Mouse (Mus musculus) neural tube, embryonic 13.5 days (tissue): Measurements from ENCODE around the gene Eif5a2. TPM values are rescaled to one million over a fixed set of nuclear protein-coding genes. Genes with fewer than 3 reads are reported as not detected.

Source experiments
- ATAC-seq: fragments of 200-750 bp; cut with Nextera tagmentation; 2 replicates; pipeline ENCODE4 v1.8.0; 2017; ENCODE audit warnings: low read depth, mild to moderate bottlenecking, moderate TSS enrichment, moderate library complexity
- H3K27ac ChIP-seq: fragments of 300-500 bp; sonication (generic); replicated peaks from 2 replicates; pipeline ENCODE4 v1.5.1; 2015; ENCODE audit warnings: moderate library complexity, mild to moderate bottlenecking, inconsistent platforms
- H3K27me3 ChIP-seq: fragments of 300-500 bp; sonication (generic); 2 replicates; pipeline ENCODE4 v1.6.1; 2015; ENCODE audit warnings: mild to moderate bottlenecking, inconsistent platforms
- H3K36me3 ChIP-seq: fragments of 300-500 bp; sonication (generic); 2 replicates; pipeline ENCODE4 v1.6.1; 2015; ENCODE audit warnings: mild to moderate bottlenecking, inconsistent platforms
- H3K4me1 ChIP-seq: fragments of 300-500 bp; sonication (generic); replicated peaks from 2 replicates; pipeline ENCODE4 v1.6.1; 2015; ENCODE audit warnings: inconsistent platforms
- H3K4me2 ChIP-seq: fragments of 300-500 bp; sonication (generic); 2 replicates; pipeline ENCODE4 v1.6.1; 2015; ENCODE audit warnings: inconsistent platforms, mild to moderate bottlenecking, moderate library complexity
- H3K4me3 ChIP-seq: fragments of 300-500 bp; sonication (generic); 2 replicates; pipeline ENCODE4 v1.5.1; 2015; ENCODE audit warnings: mild to moderate bottlenecking, inconsistent platforms
- H3K9ac ChIP-seq: fragments of 300-500 bp; sonication (generic); 2 replicates; pipeline ENCODE4 v1.6.1; 2015; ENCODE audit warnings: moderate library complexity, mild to moderate bottlenecking, inconsistent platforms
- H3K9me3 ChIP-seq: fragments of 300-500 bp; sonication (generic); 2 replicates; pipeline ENCODE4 v1.6.1; 2016; ENCODE audit warnings: inconsistent platforms
- WGBS: fragments of 180-500 bp; shearing (Covaris S2); methylation state at CpG from one replicate; pipeline ENCODE4 v1.1.7; 2015; 5-methylcytosine and 5-hydroxymethylcytosine counted together
- polyA plus RNA-seq: library from polyadenylated mRNA; unstranded; fragments of >200 nt; fragmentation: Nextera tagmentation; extraction: Ambion mirVana; gene quantifications from 2 replicates; pipeline ENCODE4 v1.2.1, GENCODE M21; 2015

Eif5a2 gene
- polyA plus RNA-seq, 1 experiment from 2014 or later = 11.8 TPM

- Histone ChIP-seq H3K4me1 (no peaks in the 10 kb centered on the region), H3K36me3 (no peaks in the 10 kb centered on the region), H3K4me2 (no peak overlapping the region), H3K4me3 (no peak overlapping the region), H3K27ac (no peak overlapping the region), H3K9me3 (no peaks in the 10 kb centered on the region; the same call in 1 of the 2 replicates), H3K9ac (no peak overlapping the region), H3K27me3 (no peaks in the 10 kb centered on the region)
- ATAC-seq = no peak
- WGBS = 92% methylated on average over 7 of the region's 7 CpGs
Observed at GRCm38 (mm10) chr3:28775361-28775760, 5.7 kb upstream of the Eif5a2 start.

DNA sequence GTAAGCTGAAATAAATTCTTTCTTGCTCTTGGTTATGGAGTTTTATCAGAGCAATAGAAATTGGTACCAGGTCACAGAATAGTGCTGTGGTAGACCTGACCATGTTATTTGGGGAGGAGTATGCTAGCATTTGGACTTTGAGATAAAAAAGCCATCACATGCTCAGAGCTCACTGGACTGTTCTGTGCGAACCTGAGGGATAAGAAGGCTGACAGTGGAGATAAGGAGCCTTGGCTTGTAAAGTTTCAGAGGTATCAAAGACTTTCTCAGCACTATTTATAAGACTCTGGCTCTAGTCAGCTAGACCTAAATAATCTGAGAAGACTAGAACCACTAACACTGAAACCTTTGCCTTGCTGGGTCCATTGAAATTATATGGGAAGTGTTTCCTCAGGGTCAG, 5.1 kb upstream of the Eif5a2 start:
- H3K9ac ChIP-seq = no peak overlapping the region
- no peaks in the 10 kb centered on the region for H3K36me3 ChIP-seq
- ATAC-seq = no peak
- H3K9me3 ChIP-seq = no peaks in the 10 kb centered on the region; the same call in 1 of the 2 replicates
- H3K27me3 ChIP-seq = no peaks in the 10 kb centered on the region
- no peak overlapping the region for H3K4me3 ChIP-seq
- WGBS = 94% methylated on average over 1 of the region's 1 CpGs
- H3K27ac ChIP-seq = no peak overlapping the region
- H3K4me2 ChIP-seq = no peak overlapping the region
- peaks cover 5% of the 10 kb centered on the region for H3K4me1 ChIP-seq

DNA sequence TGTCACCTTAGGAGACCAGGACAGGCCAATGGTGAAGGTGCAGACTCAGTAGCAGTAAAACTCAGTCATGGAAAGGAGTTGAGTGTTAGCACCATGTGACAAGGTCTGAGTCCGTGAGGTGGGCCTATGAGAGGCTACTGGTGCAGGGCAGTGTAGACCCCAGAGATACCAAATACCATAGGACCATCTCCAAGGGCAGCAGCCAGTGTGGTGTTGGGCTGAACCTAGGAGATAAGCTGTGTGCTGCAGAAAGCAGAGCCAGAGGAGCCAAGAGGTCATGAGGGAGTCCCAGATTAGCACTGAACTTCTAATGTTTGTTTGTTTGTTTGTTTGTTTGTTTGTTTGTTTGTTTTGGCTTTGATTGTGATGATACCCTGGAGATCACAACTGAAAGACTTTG, 4.6 kb upstream of the Eif5a2 start:
- H3K9ac ChIP-seq = no peak overlapping the region
- no peak overlapping the region for H3K27ac ChIP-seq
- no peaks in the 10 kb centered on the region for H3K27me3 ChIP-seq
- WGBS = 81% methylated on average over 1 of the region's 1 CpGs
- ATAC-seq = no peak
- peaks cover 5% of the 10 kb centered on the region for H3K4me1 ChIP-seq
- no peak overlapping the region for H3K4me3 ChIP-seq
- no peaks in the 10 kb centered on the region for H3K9me3 ChIP-seq
- no peaks in the 10 kb centered on the region for H3K36me3 ChIP-seq
- no peak overlapping the region for H3K4me2 ChIP-seq

- peak; percentile 28 for ATAC-seq
- Histone ChIP-seq H3K9ac (no peak overlapping the region), H3K4me3 (peak overlapping the region; percentile 76), H3K27me3 (no peaks in the 10 kb centered on the region; the same call in 1 of the 2 replicates), H3K4me2 (peak overlapping the region; percentile 98), H3K36me3 (no peaks in the 10 kb centered on the region), H3K27ac (no peak overlapping the region), H3K9me3 (no peaks in the 10 kb centered on the region), H3K4me1 (peaks cover 15% of the 10 kb centered on the region)
- WGBS = 76% methylated on average over 9 of the region's 9 CpGs
Observed at GRCm38 (mm10) chr3:28780511-28780910, 565 bp upstream of the Eif5a2 start.

DNA sequence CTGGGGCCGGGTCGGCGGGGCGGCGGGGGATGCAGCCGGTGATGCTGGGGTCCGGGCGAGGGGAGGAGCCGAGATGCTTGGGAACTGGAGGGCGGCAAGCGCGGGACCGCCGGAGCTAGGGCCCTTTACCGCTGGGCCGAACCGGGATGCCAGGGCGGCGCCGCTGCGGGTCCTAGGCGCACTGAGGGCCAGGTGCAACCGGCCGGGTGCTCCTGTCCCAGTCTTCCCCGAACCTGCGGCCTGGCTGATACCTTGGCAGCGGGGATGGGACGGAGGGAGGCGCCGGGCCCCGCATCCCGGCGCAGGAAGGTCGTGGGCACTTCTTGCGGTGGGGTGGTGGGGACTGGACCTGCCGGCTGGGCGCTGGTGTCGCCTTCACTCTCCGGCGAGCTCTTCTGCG, 346 bp downstream of the Eif5a2 start:
- no peaks in the 10 kb centered on the region for H3K9me3 ChIP-seq
- H3K4me2 ChIP-seq = peak overlapping the region; percentile 98
- no peak; the same call in 1 of the 2 replicates for ATAC-seq
- WGBS = under 1% methylated on average over 41 of the region's 41 CpGs
- no peak overlapping the region for H3K27ac ChIP-seq
- H3K4me1 ChIP-seq = peaks cover 15% of the 10 kb centered on the region
- H3K9ac ChIP-seq = peak overlapping the region; percentile 82
- peak overlapping the region; percentile 76 for H3K4me3 ChIP-seq
- no peaks in the 10 kb centered on the region; the same call in 1 of the 2 replicates for H3K27me3 ChIP-seq
- H3K36me3 ChIP-seq = no peaks in the 10 kb centered on the region

- Histone ChIP-seq H3K4me3 (peak overlapping the region; percentile 76), H3K4me2 (peak overlapping the region; percentile 98), H3K27ac (no peak overlapping the region), H3K4me1 (peaks cover 15% of the 10 kb centered on the region), H3K9ac (peak overlapping the region; percentile 82), H3K27me3 (no peaks in the 10 kb centered on the region; the same call in 1 of the 2 replicates), H3K9me3 (no peaks in the 10 kb centered on the region), H3K36me3 (no peaks in the 10 kb centered on the region)
- ATAC-seq = no peak
- whole genome bisulfite sequencing = 19% methylated on average over 14 of the region's 14 CpGs
Observed at GRCm38 (mm10) chr3:28781848-28782247, 772 bp downstream of the Eif5a2 start.

- H3K9me3 ChIP-seq = no peaks in the 10 kb centered on the region
- no peak overlapping the region for H3K27ac ChIP-seq
- WGBS = 79% methylated on average over 2 of the region's 2 CpGs
- no peaks in the 10 kb centered on the region for H3K36me3 ChIP-seq
- no peak overlapping the region for H3K9ac ChIP-seq
- no peaks in the 10 kb centered on the region; the same call in 1 of the 2 replicates for H3K27me3 ChIP-seq
- H3K4me1 ChIP-seq = peaks cover 15% of the 10 kb centered on the region
- no peak overlapping the region for H3K4me3 ChIP-seq
- H3K4me2 ChIP-seq = no peak overlapping the region
- ATAC-seq = no peak
Observed at GRCm38 (mm10) chr3:28784176-28784575, 3.1 kb downstream of the Eif5a2 start.

GRCm38 (mm10) chr3:28794835-28795234, 13.8 kb downstream of the Eif5a2 start:
- H3K27me3 ChIP-seq = no peaks in the 10 kb centered on the region
- H3K4me2 ChIP-seq = no peak overlapping the region
- no peaks in the 10 kb centered on the region; the same call in 1 of the 2 replicates for H3K36me3 ChIP-seq
- no peaks in the 10 kb centered on the region for H3K4me1 ChIP-seq
- 91% methylated on average over 7 of the region's 7 CpGs for WGBS
- no peak for ATAC-seq
- H3K9ac ChIP-seq = no peak overlapping the region
- no peaks in the 10 kb centered on the region for H3K9me3 ChIP-seq
- no peak overlapping the region for H3K4me3 ChIP-seq
- no peak overlapping the region for H3K27ac ChIP-seq

DNA sequence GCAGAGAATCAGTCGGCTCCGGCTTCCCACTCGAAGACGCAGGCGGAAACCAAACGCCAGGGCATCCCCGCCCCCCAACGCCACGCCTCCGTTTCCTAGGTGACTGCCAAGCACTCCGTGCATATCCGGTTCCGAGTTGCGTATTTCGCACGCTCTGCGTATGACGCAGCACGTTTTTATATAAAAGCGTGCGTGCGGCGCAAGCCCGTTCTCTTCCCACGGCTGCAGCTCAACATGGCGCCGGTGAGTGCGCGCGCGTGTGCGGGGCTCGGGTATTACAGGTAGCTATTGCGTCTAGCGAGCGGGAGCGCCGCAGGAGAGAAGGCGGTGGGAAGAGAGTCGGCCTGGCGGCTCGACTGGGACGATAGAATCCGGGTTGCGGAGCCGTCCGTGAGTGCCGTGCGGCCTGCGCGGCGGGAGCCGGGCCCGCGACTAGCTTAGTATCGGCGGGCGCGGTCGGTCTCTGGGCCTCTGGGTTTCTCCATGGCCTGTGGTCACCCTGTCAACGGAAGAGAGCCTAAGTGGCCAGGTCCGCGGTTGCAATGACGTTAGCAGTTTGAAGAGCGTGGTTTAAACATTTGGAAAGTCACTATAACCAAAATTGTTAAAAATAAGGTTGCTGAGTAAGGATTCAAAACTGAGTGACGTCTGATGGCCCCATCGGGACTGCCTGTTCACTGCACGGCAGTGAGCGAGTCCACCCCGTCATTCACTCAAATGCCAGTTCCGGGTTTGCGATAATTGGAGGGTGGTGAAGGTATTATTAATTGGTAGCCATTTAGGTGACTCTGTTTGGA, 24.4 kb downstream of the Eif5a2 start, which contains the start of gene Rpl22l1:
Rpl22l1 (plus strand) TSS at position 136 of the 797 bp plus-strand sequence.
- Histone ChIP-seq H3K9ac (peak within 1 kb of the TSS; percentile 86), H3K9me3 (no peaks in the 10 kb centered on the region), H3K27ac (peak within 1 kb of the TSS; percentile 82), H3K4me1 (peaks cover 16% of the 10 kb centered on the region), H3K27me3 (no peaks in the 10 kb centered on the region), H3K4me3 (peak within 1 kb of the TSS; percentile 72), H3K4me2 (peak within 1 kb of the TSS; percentile 69), H3K36me3 (peaks cover 26% of the 10 kb centered on the region)
- WGBS = under 1% methylated on average over 72 of the region's 72 CpGs
- ATAC-seq = peak; percentile 100

DNA sequence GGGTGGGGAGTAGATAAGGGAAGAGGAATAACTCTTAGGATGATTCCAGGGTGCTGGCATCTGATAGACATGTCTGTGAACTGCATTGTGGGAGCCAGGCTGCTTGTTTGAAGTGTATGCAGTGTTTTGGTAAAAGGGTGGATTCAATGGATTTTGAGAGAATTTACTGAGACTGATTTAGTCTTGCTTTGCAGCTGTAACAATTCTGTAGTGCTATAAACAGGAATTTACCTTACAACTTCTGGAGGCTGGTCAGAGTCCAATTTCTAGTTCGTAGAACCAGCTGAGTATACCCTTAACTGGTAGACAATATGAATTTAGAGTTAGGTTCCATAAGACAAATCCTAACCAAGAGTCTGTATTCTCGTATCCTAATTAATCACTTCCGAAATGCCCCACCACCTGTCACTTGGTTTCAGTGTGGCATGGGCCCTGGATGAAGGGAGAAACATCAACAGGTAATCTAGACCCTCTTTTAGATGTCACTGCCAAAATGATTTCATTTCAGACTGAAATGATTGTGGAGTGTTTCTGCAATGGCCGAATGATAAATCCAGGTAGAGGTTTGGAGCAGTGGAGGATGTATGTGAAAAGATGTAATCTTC, 27.1 kb downstream of the Eif5a2 start:
- ATAC-seq = no peak
- H3K9ac ChIP-seq = no peak overlapping the region
- H3K4me1 ChIP-seq = peaks cover 16% of the 10 kb centered on the region
- 93% methylated on average over 4 of the region's 4 CpGs for WGBS
- no peak overlapping the region for H3K4me2 ChIP-seq
- no peaks in the 10 kb centered on the region for H3K9me3 ChIP-seq
- no peak overlapping the region for H3K4me3 ChIP-seq
- H3K27ac ChIP-seq = no peak overlapping the region
- H3K36me3 ChIP-seq = peaks cover 31% of the 10 kb centered on the region
- H3K27me3 ChIP-seq = no peaks in the 10 kb centered on the region

DNA sequence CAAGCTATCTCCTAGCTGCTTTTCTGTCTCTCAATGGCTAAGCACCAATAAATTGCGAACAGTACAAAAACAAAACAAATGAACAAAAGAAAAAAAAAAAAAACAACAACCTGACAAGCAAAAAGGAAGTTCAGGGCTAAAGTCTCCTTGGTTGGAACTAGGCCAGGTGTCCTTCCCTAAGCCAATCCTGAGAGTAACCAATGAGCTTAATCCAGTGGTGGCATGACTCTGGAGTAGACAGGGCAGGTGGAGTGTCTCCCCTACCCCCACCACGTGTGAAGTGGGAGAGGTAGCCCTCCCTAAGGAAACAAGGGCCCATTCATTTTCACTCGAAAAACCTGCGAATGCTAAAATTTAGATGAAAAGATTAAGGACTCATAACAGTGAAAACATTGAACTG, 30.4 kb downstream of the Eif5a2 start:
- Histone ChIP-seq H3K4me2 (no peak overlapping the region), H3K9me3 (no peaks in the 10 kb centered on the region), H3K9ac (no peak overlapping the region), H3K27me3 (no peaks in the 10 kb centered on the region), H3K36me3 (peaks cover 31% of the 10 kb centered on the region), H3K4me3 (no peak overlapping the region), H3K27ac (no peak overlapping the region), H3K4me1 (peaks cover 5% of the 10 kb centered on the region)
- WGBS = 80% methylated on average over 4 of the region's 4 CpGs
- ATAC-seq = no peak

- ATAC-seq = no peak
- Histone ChIP-seq H3K27me3 (no peaks in the 10 kb centered on the region), H3K4me3 (no peak overlapping the region), H3K36me3 (0 out of 2 replicates have a peak, but pooled peaks cover 10% of the 10 kb centered on the region), H3K9ac (no peak overlapping the region), H3K27ac (no peak overlapping the region), H3K9me3 (no peaks in the 10 kb centered on the region), H3K4me1 (no peaks in the 10 kb centered on the region), H3K4me2 (no peak overlapping the region)
- 17% methylated on average over 4 of the region's 4 CpGs for WGBS
Observed at GRCm38 (mm10) chr3:28814361-28814760, 33.3 kb downstream of the Eif5a2 start.
